Mouse (Mus musculus) stomach, embryonic 16.5 days (tissue): Measurements from ENCODE around the gene Gm13030. TPM values are rescaled to one million over a fixed set of nuclear protein-coding genes. Genes with fewer than 3 reads are reported as not detected.
A peak's percentile ranks its signal among the peaks of the same experiment; 100 is the strongest.
"Not testable (repeated sequence)": the region's sequence is repeated elsewhere in the genome, so short reads cannot be mapped to it uniquely, and the experiment has no call there.

ENCODE experiments used
- ATAC-seq: fragments of 200-750 bp; cut with Nextera tagmentation; 2 replicates; pipeline ENCODE4 v1.8.0; 2017; ENCODE audit warnings: moderate number of reproducible peaks, moderate TSS enrichment; ENCODE audit not compliant: insufficient read depth, low FRiP score
- H3K27ac ChIP-seq: fragments of 300-500 bp; sonication (generic); 2 replicates; pipeline ENCODE4 v1.5.1; 2014; ENCODE audit warnings: low read length
- H3K27me3 ChIP-seq: fragments of 300-500 bp; sonication (generic); 2 replicates; pipeline ENCODE4 v1.6.1; 2014; ENCODE audit warnings: low read length, control low read depth, mixed read lengths; ENCODE audit not compliant: control insufficient read depth, insufficient read depth
- H3K36me3 ChIP-seq: fragments of 300-500 bp; sonication (generic); 2 replicates; pipeline ENCODE4 v1.6.1; 2014; ENCODE audit warnings: low read length; ENCODE audit not compliant: control insufficient read depth, insufficient read depth
- H3K4me1 ChIP-seq: fragments of 300-500 bp; sonication (generic); 2 replicates; pipeline ENCODE4 v1.6.1; 2014; ENCODE audit warnings: low read length, control low read depth, mixed read lengths; ENCODE audit not compliant: control insufficient read depth, insufficient read depth
- H3K4me2 ChIP-seq: fragments of 300-500 bp; sonication (generic); 2 replicates; pipeline ENCODE4 v1.6.1; 2014; ENCODE audit warnings: low read depth, low read length, mixed read lengths
- H3K4me3 ChIP-seq: fragments of 300-500 bp; sonication (generic); replicated peaks from 2 replicates; pipeline ENCODE4 v1.5.1; 2014; ENCODE audit warnings: mild to moderate bottlenecking, low read length
- H3K9ac ChIP-seq: fragments of 300-500 bp; sonication (generic); 2 replicates; pipeline ENCODE4 v1.6.1; 2014; ENCODE audit warnings: low read length
- H3K9me3 ChIP-seq: fragments of 300-500 bp; sonication (generic); replicated peaks from 2 replicates; pipeline ENCODE4 v1.6.1; 2016; ENCODE audit warnings: low read length, control low read depth; ENCODE audit not compliant: control insufficient read depth
- WGBS: fragments of 180-500 bp; shearing (Covaris S2); extraction: QIAGEN DNeasy Blood & Tissue Kit; methylation state at CpG from one replicate; pipeline ENCODE4 v1.1.7; 2014; 5-methylcytosine and 5-hydroxymethylcytosine counted together
- polyA plus RNA-seq: library from polyadenylated mRNA; unstranded; fragments of >200 nt; fragmentation: Nextera tagmentation; extraction: Ambion mirVana; gene quantifications from 2 replicates; pipeline ENCODE4 v1.2.1, GENCODE M21; 2015

The Gm13030 gene
- polyA plus RNA-seq, 1 experiment from 2014 or later, result not detected

DNA sequence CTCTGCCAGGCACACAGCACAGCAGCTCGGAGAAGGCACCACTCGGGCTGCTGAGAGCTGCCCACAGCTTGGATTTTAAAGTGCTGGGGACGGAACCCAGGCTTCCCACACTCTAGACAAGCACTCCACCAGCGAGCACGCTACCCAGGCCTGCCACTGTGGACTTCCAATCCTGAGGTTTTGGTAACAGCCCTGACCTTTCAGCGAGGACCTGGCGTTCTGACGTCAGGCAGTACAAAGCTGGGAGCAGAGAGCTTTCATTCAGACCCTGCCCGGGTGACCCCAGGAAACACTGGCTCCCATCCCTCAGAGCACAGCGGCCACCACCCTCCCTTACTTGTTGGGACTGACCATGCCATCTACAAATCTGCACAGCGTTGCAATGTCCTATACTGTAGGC, 20.0 kb upstream of the Gm13030 start:
- H3K9me3 ChIP-seq, ATAC-seq, H3K4me2 ChIP-seq, H3K36me3 ChIP-seq, H3K4me3 ChIP-seq, H3K27ac ChIP-seq, H3K9ac ChIP-seq, H3K27me3 ChIP-seq, H3K4me1 ChIP-seq: not testable (repeated sequence)
- 86% methylated on average over 11 of the region's 11 CpGs for WGBS

DNA sequence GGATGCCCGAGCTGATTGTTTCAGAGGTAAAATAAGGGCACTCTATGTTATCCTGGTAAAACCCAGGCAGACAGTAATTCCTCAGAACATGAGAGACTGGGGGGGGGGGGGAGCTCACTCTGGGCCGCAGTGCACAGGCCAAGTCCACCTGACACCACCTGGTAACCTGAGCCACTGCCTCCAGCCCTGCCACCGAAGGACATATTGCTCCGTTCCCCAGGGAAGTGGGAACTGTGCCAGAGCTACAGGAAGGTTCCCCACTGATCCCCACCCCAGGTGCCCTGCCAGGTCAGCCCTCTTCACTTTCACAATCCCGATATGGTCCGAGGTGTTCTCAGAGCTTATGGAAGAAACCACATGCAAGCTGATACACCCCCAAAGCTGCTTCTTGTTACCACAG, 18.9 kb upstream of the Gm13030 start:
- Histone ChIP-seq H3K27ac (no peak overlapping the region), H3K4me2 (no peak overlapping the region), H3K36me3 (peaks cover 5% of the 10 kb centered on the region; the same call in 1 of the 2 replicates), H3K4me3 (no peak overlapping the region), H3K9ac (no peak overlapping the region), H3K9me3 (no peaks in the 10 kb centered on the region), H3K4me1 (no peaks in the 10 kb centered on the region), H3K27me3 (no peaks in the 10 kb centered on the region)
- ATAC-seq, result peak; percentile 73; the same call in 1 of the 2 replicates
- WGBS, result 81% methylated on average over 6 of the region's 6 CpGs

DNA sequence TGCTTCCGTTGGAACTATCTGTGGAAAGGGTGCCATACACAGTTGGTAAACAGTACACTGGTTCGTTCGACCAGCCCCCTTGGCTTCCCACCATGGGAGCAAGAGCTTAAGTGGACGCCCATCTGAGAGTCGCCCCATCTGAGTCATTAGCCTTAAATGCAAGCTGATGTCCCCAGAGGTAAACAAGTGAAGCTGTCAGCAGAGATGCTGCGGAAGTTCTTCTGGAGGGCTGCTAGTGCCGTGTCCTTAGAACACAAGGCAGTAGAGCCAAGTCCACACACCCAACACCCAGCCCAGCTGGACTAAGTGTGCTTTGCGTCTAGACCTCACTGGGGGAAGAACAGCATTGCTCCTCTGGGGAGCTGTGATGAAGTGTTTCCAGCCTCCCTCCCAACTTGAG, 15.9 kb upstream of the Gm13030 start:
- ATAC-seq, result no peak
- Histone ChIP-seq H3K4me1 (no peaks in the 10 kb centered on the region), H3K4me2 (no peak overlapping the region), H3K36me3 (no peaks in the 10 kb centered on the region), H3K27me3 (no peaks in the 10 kb centered on the region), H3K9ac (no peak overlapping the region), H3K9me3 (no peaks in the 10 kb centered on the region), H3K4me3 (no peak overlapping the region), H3K27ac (no peak overlapping the region)
- 66% methylated on average over 8 of the region's 8 CpGs for WGBS

DNA sequence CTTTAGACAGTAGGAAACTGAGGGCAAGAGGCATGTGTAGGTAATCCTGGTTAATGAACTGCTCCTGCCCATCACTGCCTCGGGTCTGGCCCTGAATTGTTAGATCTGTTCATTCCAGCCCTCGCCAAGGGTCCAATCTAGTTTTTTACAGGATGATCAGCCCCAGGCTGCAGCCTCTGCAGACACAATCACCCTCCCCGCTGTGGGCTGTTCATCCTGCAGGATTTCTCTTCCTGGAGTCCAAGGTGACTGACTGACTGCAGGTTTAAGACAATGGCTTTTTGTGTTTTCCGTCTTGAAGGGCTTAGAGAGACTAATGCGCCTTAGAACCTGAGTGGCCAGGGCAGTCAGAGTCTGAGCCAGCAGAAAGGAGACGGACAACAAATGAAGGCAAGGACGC, 15.4 kb upstream of the Gm13030 start:
- no peak for ATAC-seq
- Histone ChIP-seq H3K4me1 (no peaks in the 10 kb centered on the region), H3K4me2 (no peak overlapping the region), H3K27ac (no peak overlapping the region), H3K4me3 (no peak overlapping the region), H3K9ac (0 out of 2 replicates have a peak overlapping the region, but pooled peaks have one; percentile 2), H3K27me3 (no peaks in the 10 kb centered on the region), H3K9me3 (no peaks in the 10 kb centered on the region), H3K36me3 (no peaks in the 10 kb centered on the region)
- WGBS, result 54% methylated on average over 7 of the region's 7 CpGs

DNA sequence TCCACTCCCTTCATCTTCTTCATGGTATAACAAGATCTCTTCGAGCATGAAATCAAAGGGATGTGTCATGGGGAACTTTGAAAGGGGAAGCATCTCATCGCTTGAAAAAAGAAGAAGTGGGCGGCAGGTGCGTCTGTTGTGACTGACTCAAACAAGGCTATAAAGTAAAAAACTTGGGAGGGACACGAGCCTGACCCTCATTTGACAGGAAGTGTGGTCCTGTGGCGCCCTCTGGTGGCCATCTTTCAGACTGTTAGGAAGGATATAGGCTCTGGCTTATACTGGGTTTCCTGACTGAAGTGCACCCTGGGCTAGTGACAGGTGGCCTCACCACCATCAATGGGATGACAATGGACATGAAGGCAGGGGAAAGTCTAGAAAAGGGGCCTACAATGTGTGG, 10.5 kb upstream of the Gm13030 start:
- H3K9me3 ChIP-seq, result no peaks in the 10 kb centered on the region
- no peak overlapping the region for H3K9ac ChIP-seq
- H3K4me3 ChIP-seq, result no peak overlapping the region
- no peak for ATAC-seq
- peaks cover 2% of the 10 kb centered on the region; the same call in 1 of the 2 replicates for H3K4me1 ChIP-seq
- no peak overlapping the region for H3K27ac ChIP-seq
- 19% methylated on average over 6 of the region's 6 CpGs for WGBS
- no peaks in the 10 kb centered on the region for H3K27me3 ChIP-seq
- no peaks in the 10 kb centered on the region for H3K36me3 ChIP-seq
- H3K4me2 ChIP-seq, result no peak overlapping the region

DNA sequence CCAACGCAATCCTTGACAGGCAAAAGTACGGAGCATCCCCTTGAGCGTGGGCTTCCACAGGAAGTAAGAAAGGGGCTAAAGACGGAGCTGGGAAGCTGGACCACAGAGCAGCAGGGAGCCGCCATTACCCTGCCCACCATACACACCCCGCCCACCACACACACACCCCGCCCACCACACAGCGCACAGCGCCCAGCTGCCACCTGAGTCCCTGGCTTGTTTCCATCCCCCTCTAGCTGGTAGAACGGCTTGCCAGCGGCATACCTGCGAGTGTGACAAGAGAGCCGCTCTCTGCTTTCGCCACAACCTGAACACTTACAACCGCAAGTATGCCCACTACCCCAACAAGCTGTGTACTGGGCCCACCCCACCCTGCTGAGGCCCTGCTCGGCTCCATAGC, 8.4 kb upstream of the Gm13030 start:
- peak overlapping the region; percentile 30; the same call in 1 of the 2 replicates for H3K4me2 ChIP-seq
- peaks cover 5% of the 10 kb centered on the region; the same call in 1 of the 2 replicates for H3K4me1 ChIP-seq
- peak overlapping the region; percentile 47; the same call in 1 of the 2 replicates for H3K9ac ChIP-seq
- no peak overlapping the region for H3K27ac ChIP-seq
- no peaks in the 10 kb centered on the region for H3K9me3 ChIP-seq
- WGBS, result 12% methylated on average over 16 of the region's 16 CpGs
- ATAC-seq, result peak; percentile 44; the same call in 1 of the 2 replicates
- H3K36me3 ChIP-seq, result no peaks in the 10 kb centered on the region
- no peaks in the 10 kb centered on the region for H3K27me3 ChIP-seq
- no peak overlapping the region for H3K4me3 ChIP-seq

DNA sequence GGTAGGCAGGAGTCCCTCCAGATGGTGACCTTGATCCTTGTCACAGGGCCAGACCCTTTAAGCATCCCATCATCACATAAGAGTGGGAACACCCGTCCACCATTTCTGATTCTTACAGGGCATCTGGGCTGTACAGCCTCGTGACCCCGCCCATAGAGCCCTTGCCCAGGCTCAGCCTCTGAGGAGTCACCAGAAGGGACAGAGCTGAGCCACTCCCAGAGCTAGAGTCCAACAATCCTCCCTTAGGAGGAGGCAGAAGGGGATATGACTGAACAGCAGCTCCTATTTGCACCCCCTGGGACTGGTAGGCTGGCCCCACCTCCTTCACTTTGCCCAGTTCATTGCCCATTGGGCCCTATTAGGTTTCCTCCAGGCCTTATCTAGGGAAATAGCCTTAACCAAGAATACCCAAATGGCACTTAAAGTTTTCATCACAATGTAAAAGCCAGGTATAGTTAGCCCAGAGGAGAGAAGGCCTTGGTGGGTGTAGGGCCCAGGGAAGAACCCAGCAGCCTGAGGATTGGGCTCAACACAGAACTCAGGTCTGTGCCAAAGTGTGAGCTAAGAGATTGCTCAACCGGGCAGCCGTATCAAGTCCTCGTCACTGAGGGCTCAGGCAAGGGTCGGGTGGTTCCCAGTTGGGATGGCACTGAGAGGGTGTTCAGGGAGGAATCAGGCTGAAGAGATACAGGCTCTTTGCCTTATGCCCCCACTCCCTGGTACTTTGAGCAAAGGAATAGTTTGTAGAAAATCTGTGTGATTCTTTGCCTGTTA, 7.2 kb upstream of the Gm13030 start:
- Histone ChIP-seq H3K27me3 (no peaks in the 10 kb centered on the region), H3K9me3 (no peaks in the 10 kb centered on the region), H3K36me3 (no peaks in the 10 kb centered on the region), H3K9ac (no peak overlapping the region), H3K27ac (no peak overlapping the region), H3K4me2 (no peak overlapping the region), H3K4me1 (peaks cover 5% of the 10 kb centered on the region; the same call in 1 of the 2 replicates), H3K4me3 (no peak overlapping the region)
- 82% methylated on average over 7 of the region's 7 CpGs for WGBS
- ATAC-seq, result no peak

DNA sequence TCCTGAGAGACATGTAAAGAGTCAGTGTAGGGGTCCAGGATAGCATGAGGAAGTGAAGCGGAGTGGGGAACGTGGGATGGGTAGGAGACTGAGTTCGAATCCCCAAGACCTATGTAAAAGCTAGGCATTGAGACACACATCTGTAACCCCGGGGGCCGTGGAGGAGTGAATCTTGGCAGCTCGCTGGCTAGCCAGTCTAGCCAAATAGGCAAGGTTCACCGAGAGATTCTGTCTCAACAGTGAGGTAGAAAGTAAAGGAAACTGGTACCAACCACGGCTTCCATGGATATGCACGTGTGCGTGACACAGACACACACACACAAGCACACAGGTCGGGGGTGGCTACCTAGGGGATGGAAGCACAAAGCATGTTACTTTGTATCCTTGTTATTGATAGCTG, 6.0 kb upstream of the Gm13030 start:
- Histone ChIP-seq H3K9me3 (no peaks in the 10 kb centered on the region), H3K27ac (no peak overlapping the region), H3K27me3 (no peaks in the 10 kb centered on the region), H3K9ac (no peak overlapping the region), H3K4me3 (no peak overlapping the region), H3K4me2 (no peak overlapping the region), H3K4me1 (peaks cover 5% of the 10 kb centered on the region; the same call in 1 of the 2 replicates), H3K36me3 (no peaks in the 10 kb centered on the region)
- WGBS, result 81% methylated on average over 11 of the region's 11 CpGs
- no peak for ATAC-seq

DNA sequence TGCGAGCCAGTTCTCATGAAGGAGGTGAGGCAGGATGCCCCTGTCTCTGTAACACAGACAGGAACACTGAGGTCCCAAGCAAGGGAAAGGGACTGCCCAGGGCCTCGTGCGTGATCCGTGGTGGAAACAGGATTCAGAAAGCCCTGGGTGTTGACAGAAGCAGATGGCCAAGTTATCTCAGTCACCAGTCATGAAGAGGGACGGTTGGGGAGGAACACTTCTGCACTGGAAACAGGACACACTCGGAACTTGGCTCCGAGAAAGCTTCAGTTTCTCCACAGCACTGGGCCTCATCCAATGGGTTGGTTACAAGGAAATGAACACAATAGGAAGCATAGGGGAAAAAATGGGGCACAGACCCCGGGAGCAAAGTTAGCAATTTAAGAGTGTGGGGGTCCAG, 5.0 kb upstream of the Gm13030 start:
- peaks cover 5% of the 10 kb centered on the region; the same call in 1 of the 2 replicates for H3K4me1 ChIP-seq
- ATAC-seq, result no peak
- H3K9ac ChIP-seq, result no peak overlapping the region
- H3K27me3 ChIP-seq, result no peaks in the 10 kb centered on the region
- no peak overlapping the region for H3K27ac ChIP-seq
- 52% methylated on average over 8 of the region's 8 CpGs for WGBS
- no peaks in the 10 kb centered on the region for H3K36me3 ChIP-seq
- H3K4me2 ChIP-seq, result no peak overlapping the region
- H3K4me3 ChIP-seq, result no peak overlapping the region
- no peaks in the 10 kb centered on the region for H3K9me3 ChIP-seq
